Mouse (Mus musculus) hindbrain, postnatal 0 days (tissue): ENCODE data around the gene Cldn24. TPM values are rescaled to one million over a fixed set of nuclear protein-coding genes. Genes with fewer than 3 reads are reported as not detected.
A peak's percentile ranks its signal among the peaks of the same experiment; 100 is the strongest.

Experiments used
- ATAC-seq: fragments of 200-750 bp; cut with Nextera tagmentation; 2 replicates; pipeline ENCODE4 v1.8.0; 2017; ENCODE audit warnings: mild to moderate bottlenecking, moderate TSS enrichment, moderate library complexity
- DNase-seq: peaks from one replicate; pipeline ENCODE4 v3.0.0-alpha.2; 2015; ENCODE audit warnings: low spot score
- H3K27ac ChIP-seq: fragments of 300-500 bp; sonication (generic); 2 replicates; pipeline ENCODE4 v1.5.1; 2014; ENCODE audit warnings: mild to moderate bottlenecking
- H3K27me3 ChIP-seq: fragments of 300-500 bp; sonication (generic); 2 replicates; pipeline ENCODE4 v1.6.1; 2014; ENCODE audit warnings: low read length, mixed read lengths; ENCODE audit not compliant: insufficient read depth
- H3K36me3 ChIP-seq: fragments of 300-500 bp; sonication (generic); 2 replicates; pipeline ENCODE4 v1.6.1; 2014; ENCODE audit warnings: low read length, mixed read lengths; ENCODE audit not compliant: insufficient read depth
- H3K4me1 ChIP-seq: fragments of 300-500 bp; sonication (generic); 2 replicates; pipeline ENCODE4 v1.6.1; 2014; ENCODE audit warnings: antibody characterized with exemption, low read length, mixed read lengths; ENCODE audit not compliant: insufficient read depth
- H3K4me2 ChIP-seq: fragments of 300-500 bp; sonication (generic); 2 replicates; pipeline ENCODE4 v1.6.1; 2014; ENCODE audit warnings: low read depth, mild to moderate bottlenecking, low read length, moderate library complexity, mixed read lengths
- H3K4me3 ChIP-seq: fragments of 300-500 bp; sonication (generic); 2 replicates; pipeline ENCODE4 v1.5.1; 2014; ENCODE audit warnings: low read length
- H3K9ac ChIP-seq: fragments of 300-500 bp; sonication (generic); replicated peaks from 2 replicates; pipeline ENCODE4 v1.6.1; 2014; ENCODE audit warnings: mild to moderate bottlenecking, low read length, moderate library complexity, mixed read lengths
- H3K9me3 ChIP-seq: fragments of 300-500 bp; sonication (generic); 2 replicates; pipeline ENCODE4 v1.6.1; 2016; ENCODE audit warnings: low read length, mixed read lengths
- CTCF ChIP-seq: IDR thresholded peaks from 2 replicates; pipeline ENCODE4 v1.5.1; 2016; ENCODE audit warnings: antibody characterized with exemption, control low read depth, low read depth
- WGBS: fragments of 180-500 bp; shearing (Covaris S2); extraction: QIAGEN DNeasy Blood & Tissue Kit; methylation state at CpG from one replicate; pipeline ENCODE4 v1.1.7; 2014; 5-methylcytosine and 5-hydroxymethylcytosine counted together
- polyA plus RNA-seq: library from polyadenylated mRNA; unstranded; fragments of >200 nt; fragmentation: Nextera tagmentation; extraction: Ambion mirVana; gene quantifications from 2 replicates; pipeline ENCODE4 v1.2.1, GENCODE M21; 2015
- total RNA-seq: library from RNA; depleted of rRNA; stranded (reverse); fragments of >200 nt; gene quantifications from 2 replicates; pipeline ENCODE4 v1.2.3, GENCODE M21; 2014

Gene Cldn24
- total and polyA plus RNA-seq, 2 experiments from 2014 or later, result not detected

GRCm38 (mm10) chr8:47824182-47824581 lies 2.2 kb downstream of the Cldn24 start, which contains the start of gene Cldn22:
Cldn22 (plus strand) TSS chr8:47824482.
- H3K4me2 ChIP-seq, result no peak within 1 kb of the TSS
- no peak within 1 kb of the TSS for H3K9ac ChIP-seq
- no peaks in the 10 kb centered on the region for H3K27me3 ChIP-seq
- H3K27ac ChIP-seq, result no peak within 1 kb of the TSS
- no peaks in the 10 kb centered on the region for H3K9me3 ChIP-seq
- TF ChIP-seq CTCF, result no peak
- no peaks in the 10 kb centered on the region; the same call in 1 of the 2 replicates for H3K36me3 ChIP-seq
- ATAC-seq (no peak), DNase-seq (no peak)
- H3K4me1 ChIP-seq, result no peaks in the 10 kb centered on the region; the same call in 1 of the 2 replicates
- 47% methylated on average over 13 of the region's 13 CpGs for WGBS
- H3K4me3 ChIP-seq, result no peak within 1 kb of the TSS

GRCm38 (mm10) chr8:47825596-47825995 lies 3.7 kb downstream of the Cldn24 start:
- Histone ChIP-seq H3K27me3 (no peaks in the 10 kb centered on the region), H3K9me3 (no peaks in the 10 kb centered on the region), H3K27ac (no peak overlapping the region), H3K36me3 (peaks cover 4% of the 10 kb centered on the region; the same call in 1 of the 2 replicates), H3K4me3 (no peak overlapping the region), H3K9ac (no peak overlapping the region), H3K4me1 (no peaks in the 10 kb centered on the region; the same call in 1 of the 2 replicates), H3K4me2 (no peak overlapping the region)
- no peak for ATAC-seq
- 47% methylated on average over 5 of the region's 5 CpGs for WGBS
- TF ChIP-seq CTCF, result no peak
- no peak for DNase-seq

- Histone ChIP-seq H3K27me3 (no peaks in the 10 kb centered on the region), H3K4me3 (no peak overlapping the region), H3K9me3 (no peaks in the 10 kb centered on the region), H3K36me3 (peaks cover 10% of the 10 kb centered on the region; the same call in 1 of the 2 replicates), H3K4me2 (no peak overlapping the region), H3K9ac (no peak overlapping the region), H3K27ac (no peak overlapping the region), H3K4me1 (no peaks in the 10 kb centered on the region; the same call in 1 of the 2 replicates)
- no peak for ATAC-seq
- no peak for TF ChIP-seq CTCF
- DNase-seq, result no peak
- 85% methylated on average over 9 of the region's 9 CpGs for WGBS
These were observed 5.0 kb downstream of the Cldn24 start for GRCm38 (mm10) chr8:47826911-47827310.

DNA sequence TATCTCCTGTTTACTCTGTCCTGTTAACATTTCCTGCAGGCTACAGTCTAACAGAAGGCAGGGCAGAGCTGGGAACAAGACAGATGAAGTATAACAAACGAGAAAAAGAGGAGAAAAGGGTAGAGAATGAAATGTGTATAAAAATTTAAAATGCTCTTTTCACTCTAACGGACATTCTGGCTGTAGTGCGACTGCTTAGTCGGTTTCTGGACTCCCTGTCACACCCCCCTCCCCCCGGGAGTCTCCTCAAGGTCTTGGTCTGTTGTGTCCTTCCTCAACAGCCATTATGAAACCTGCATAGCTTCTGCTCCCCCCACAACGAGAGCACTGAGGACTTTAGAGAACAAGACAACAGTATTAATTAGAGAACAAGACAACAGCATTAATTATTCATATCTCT lies 10.7 kb downstream of the Cldn24 start:
- ATAC-seq (no peak), DNase-seq (no peak)
- H3K27ac ChIP-seq, result no peak overlapping the region
- no peaks in the 10 kb centered on the region for H3K27me3 ChIP-seq
- no peak overlapping the region for H3K9ac ChIP-seq
- no peaks in the 10 kb centered on the region for H3K4me1 ChIP-seq
- no peaks in the 10 kb centered on the region for H3K9me3 ChIP-seq
- no peak overlapping the region for H3K4me2 ChIP-seq
- peaks cover 10% of the 10 kb centered on the region; the same call in 1 of the 2 replicates for H3K36me3 ChIP-seq
- no peak for TF ChIP-seq CTCF
- 66% methylated on average over 6 of the region's 6 CpGs for WGBS
- no peak overlapping the region for H3K4me3 ChIP-seq

DNA sequence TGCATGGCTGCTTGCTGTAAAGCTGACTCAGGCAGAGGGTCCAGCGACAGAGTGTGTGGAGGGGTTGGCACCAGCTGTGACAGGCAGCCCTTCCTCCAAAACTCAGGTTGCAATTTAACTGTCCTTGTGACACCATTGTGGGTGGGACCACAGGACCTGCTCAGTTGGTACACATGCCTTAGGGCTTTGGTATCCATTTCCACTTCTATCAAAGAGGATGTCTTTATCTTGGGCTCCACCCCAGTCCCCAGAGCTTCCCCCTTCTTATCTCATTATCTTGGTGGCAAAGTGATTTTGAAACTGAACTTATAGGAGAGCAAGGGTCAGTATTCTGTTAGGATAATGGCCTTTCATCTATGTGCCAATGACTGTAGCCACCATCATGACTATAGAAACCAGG lies 12.0 kb downstream of the Cldn24 start:
- Histone ChIP-seq H3K27ac (no peak overlapping the region), H3K9me3 (no peaks in the 10 kb centered on the region), H3K9ac (no peak overlapping the region), H3K4me3 (no peak overlapping the region), H3K36me3 (peaks cover 10% of the 10 kb centered on the region; the same call in 1 of the 2 replicates), H3K4me1 (no peaks in the 10 kb centered on the region), H3K4me2 (no peak overlapping the region), H3K27me3 (no peaks in the 10 kb centered on the region)
- DNase-seq (no peak), ATAC-seq (no peak)
- WGBS, result 71% methylated on average over 1 of the region's 1 CpGs
- no peak for TF ChIP-seq CTCF

DNA sequence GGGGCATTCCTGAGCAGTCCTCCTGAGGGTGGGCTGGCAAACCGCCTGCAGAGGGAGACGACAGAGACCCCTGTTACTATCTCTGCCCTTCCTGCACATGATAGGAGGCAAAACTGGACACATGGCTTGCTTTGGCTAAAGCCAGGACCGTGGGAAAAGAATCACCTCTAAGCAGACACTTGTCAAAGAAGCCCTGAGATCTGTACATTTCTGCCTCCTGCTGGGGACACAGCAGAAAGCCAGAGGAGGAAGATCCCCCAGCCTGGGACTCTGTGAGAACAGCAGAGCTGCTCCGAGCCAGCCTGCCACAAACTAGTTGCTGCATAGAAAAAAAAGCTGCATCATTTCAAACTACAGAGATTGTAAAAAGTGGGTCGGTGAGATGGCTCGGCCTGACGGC lies 21.1 kb downstream of the Cldn24 start:
- H3K36me3 ChIP-seq, result 0 out of 2 replicates have a peak, but pooled peaks cover 5% of the 10 kb centered on the region
- no peak overlapping the region for H3K4me3 ChIP-seq
- no peak for TF ChIP-seq CTCF
- WGBS, result 79% methylated on average over 7 of the region's 7 CpGs
- no peak overlapping the region for H3K4me2 ChIP-seq
- H3K27ac ChIP-seq, result no peak overlapping the region
- H3K27me3 ChIP-seq, result no peaks in the 10 kb centered on the region
- H3K4me1 ChIP-seq, result no peaks in the 10 kb centered on the region
- ATAC-seq (no peak; the same call in 1 of the 2 replicates), DNase-seq (peak; percentile 23)
- H3K9me3 ChIP-seq, result no peaks in the 10 kb centered on the region
- no peak overlapping the region for H3K9ac ChIP-seq

DNA sequence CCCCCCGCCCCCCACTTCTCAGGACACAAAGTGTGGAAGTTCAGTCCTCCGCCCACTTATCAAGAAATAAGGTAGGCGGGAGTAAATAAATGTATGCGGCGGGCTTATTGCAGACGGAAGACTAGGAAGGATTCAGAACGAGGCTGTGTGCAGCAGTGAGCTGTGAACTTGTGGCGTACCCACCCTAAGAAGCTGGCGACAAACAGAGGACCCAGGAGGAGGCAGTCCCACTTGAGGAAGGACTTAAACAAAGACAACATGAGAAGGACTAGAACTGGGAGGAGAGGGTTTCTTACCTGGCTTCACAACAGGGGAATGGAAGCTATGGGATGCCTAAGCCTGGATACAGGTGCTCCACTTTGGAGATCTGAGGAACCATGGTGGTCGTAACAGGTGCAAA lies 21.7 kb downstream of the Cldn24 start:
- no peak for DNase-seq
- TF ChIP-seq CTCF, result no peak
- no peaks in the 10 kb centered on the region for H3K4me1 ChIP-seq
- WGBS, result 95% methylated on average over 10 of the region's 10 CpGs
- H3K9me3 ChIP-seq, result no peaks in the 10 kb centered on the region
- H3K9ac ChIP-seq, result no peak overlapping the region
- 0 out of 2 replicates have a peak, but pooled peaks cover 5% of the 10 kb centered on the region for H3K36me3 ChIP-seq
- H3K4me2 ChIP-seq, result no peak overlapping the region
- ATAC-seq, result no peak
- no peak overlapping the region for H3K27ac ChIP-seq
- H3K27me3 ChIP-seq, result no peaks in the 10 kb centered on the region
- H3K4me3 ChIP-seq, result no peak overlapping the region
